Mouse (Mus musculus): ENCODE data around the gene Pih1d1. TPM values are rescaled to one million over a fixed set of nuclear protein-coding genes. Genes with fewer than 3 reads are reported as not detected.

The Pih1d1 gene
- total and polyA plus RNA-seq, 3 experiments = 141 to 148 TPM; not detected in 1

- Histone ChIP-seq H3K36me3 (ENCODE audit: control insufficient read depth in 1 of 2, insufficient read depth in 2 of 2, low read length in 2 of 2) (peaks cover 0 to 4% of the 10 kb centered on the region in 2 experiments; a peak in 1 of 4 replicates), H3K9ac (ENCODE audit: control insufficient read depth, low read depth, low read length, poor library complexity, severe bottlenecking) (no peak overlapping the region), H3K4me1 (ENCODE audit: control insufficient read depth in 1 of 2, insufficient read depth in 2 of 2, low read length in 2 of 2) (no peaks in the 10 kb centered on the region; a peak in 2 of 4 replicates), H3K4me3 (ENCODE audit: control insufficient read depth in 1 of 2, insufficient read depth in 1 of 2, low read depth in 2 of 2, low read length in 2 of 2) (no peak overlapping the region), H3K9me3 (replicated peaks; ENCODE audit: insufficient read depth, low read length) (no peaks in the 10 kb centered on the region), H3K27ac (ENCODE audit: control insufficient read depth, low read depth, low read length) (no peak overlapping the region), H3K27me3 (ENCODE audit: control insufficient read depth in 1 of 2, insufficient read depth in 2 of 2, low read length in 2 of 2) (peaks cover 4 to 9% of the 10 kb centered on the region in 2 experiments), H3K79me2 (ENCODE audit: control insufficient read depth, insufficient read depth, low read length, poor library complexity) (no peaks in the 10 kb centered on the region)
- DNase-seq (ENCODE audit: low read depth, low spot score) = no peak
- TF ChIP-seq JUND (IDR thresholded peaks at IDR 0.05; ENCODE audit: low read depth, low read length) = no peak
- TF ChIP-seq USF2 (IDR thresholded peaks at IDR 0.05; ENCODE audit: borderline replicate concordance in 1 of 2, insufficient read depth in 1 of 2, low read depth in 1 of 2, low read length in 2 of 2) = no peak
- no peak for TF ChIP-seq GATA1 (IDR thresholded peaks at IDR 0.05; ENCODE audit: low read depth, low read length)
- TF ChIP-seq MAFK (IDR thresholded peaks at IDR 0.05; ENCODE audit: borderline replicate concordance, low read depth, low read length) = no peak
- no peak for TF ChIP-seq NELFE (IDR thresholded peaks at IDR 0.05; ENCODE audit: low read depth, low read length)
- no peak for TF ChIP-seq POLR2A (IDR thresholded peaks at IDR 0.05; ENCODE audit: control insufficient read depth in 1 of 2, insufficient read depth in 1 of 2, low read depth in 1 of 2, low read length in 2 of 2, poor library complexity in 1 of 2)
- no peak for TF ChIP-seq CHD2 (IDR thresholded peaks at IDR 0.05; ENCODE audit: low read length)
- TF ChIP-seq TAL1 (IDR thresholded peaks at IDR 0.05; ENCODE audit: low read length) = no peak
These were observed 9.0 kb downstream of the Pih1d1 start for GRCm38 (mm10) chr7:45162996-45163615.

GRCm38 (mm10) chr7:45163735-45164490 is 9.8 kb downstream of the Pih1d1 start, which contains the start of gene Slc17a7:
Gene Slc17a7 (plus strand): TSS chr7:45163949.
- Histone ChIP-seq H3K4me1 (ENCODE audit: control insufficient read depth in 1 of 2, insufficient read depth in 2 of 2, low read length in 2 of 2) (no peaks in the 10 kb centered on the region; a peak in 2 of 4 replicates), H3K4me3 (ENCODE audit: control insufficient read depth in 1 of 2, insufficient read depth in 1 of 2, low read depth in 2 of 2, low read length in 2 of 2) (peak within 1 kb of the TSS; percentile 30 to 50; a peak in 3 of 4 replicates), H3K9ac (ENCODE audit: control insufficient read depth, low read depth, low read length, poor library complexity, severe bottlenecking) (peak within 1 kb of the TSS; percentile 60), H3K9me3 (replicated peaks; ENCODE audit: insufficient read depth, low read length) (no peaks in the 10 kb centered on the region), H3K27ac (ENCODE audit: control insufficient read depth, low read depth, low read length) (no peak within 1 kb of the TSS), H3K79me2 (ENCODE audit: control insufficient read depth, insufficient read depth, low read length, poor library complexity) (no peaks in the 10 kb centered on the region), H3K36me3 (ENCODE audit: control insufficient read depth in 1 of 2, insufficient read depth in 2 of 2, low read length in 2 of 2) (peaks cover 0 to 4% of the 10 kb centered on the region in 2 experiments; a peak in 1 of 4 replicates), H3K27me3 (ENCODE audit: control insufficient read depth in 1 of 2, insufficient read depth in 2 of 2, low read length in 2 of 2) (peaks cover 4 to 9% of the 10 kb centered on the region in 2 experiments)
- peak; percentile 51 for DNase-seq (ENCODE audit: low read depth, low spot score)
- TF ChIP-seq CHD2 (IDR thresholded peaks at IDR 0.05; ENCODE audit: low read length) = no peak
- TF ChIP-seq CHD1 (IDR thresholded peaks at IDR 0.05; ENCODE audit: low read depth, low read length) = no peak
- TF ChIP-seq MAZ (IDR thresholded peaks at IDR 0.05; ENCODE audit: low read depth, low read length) = no peak
- TF ChIP-seq POLR2AphosphoS2 (IDR thresholded peaks at IDR 0.05; ENCODE audit: low read length) = no peak
- no peak for TF ChIP-seq TAL1 (IDR thresholded peaks at IDR 0.05; ENCODE audit: low read length)
- TF ChIP-seq RAD21 (IDR thresholded peaks at IDR 0.05; ENCODE audit: low read depth, low read length) = no peak
- TF ChIP-seq E2F4 (IDR thresholded peaks at IDR 0.05; ENCODE audit: borderline replicate concordance, low read depth, low read length) = no peak
- no peak for TF ChIP-seq NRF1 (IDR thresholded peaks at IDR 0.05; ENCODE audit: insufficient read depth, low read depth, low read length, poor library complexity, severe bottlenecking)
- no peak for TF ChIP-seq MAX (IDR thresholded peaks at IDR 0.05; ENCODE audit: low read length)
- TF ChIP-seq USF2 (IDR thresholded peaks at IDR 0.05; ENCODE audit: borderline replicate concordance in 1 of 2, insufficient read depth in 1 of 2, low read depth in 1 of 2, low read length in 2 of 2) = no peak
- TF ChIP-seq ZC3H11A (IDR thresholded peaks at IDR 0.05; ENCODE audit: low read depth, low read length) = no peak
